Mouse (Mus musculus) G1E-ER4 (cell line): Measurements from ENCODE around the gene Arf4. TPM values are rescaled to one million over a fixed set of nuclear protein-coding genes. Genes with fewer than 3 reads are reported as not detected.
A peak's percentile ranks its signal among the peaks of the same experiment; 100 is the strongest.

Source experiments
- GATA1 ChIP-seq: IDR thresholded peaks from one replicate; pipeline ENCODE4 v1.8.0; 2012; ENCODE audit warnings: low read length, inconsistent platforms
- polyA plus RNA-seq: library from polyadenylated mRNA; stranded (reverse); fragments of >175 nt; gene quantifications from 2 replicates; pipeline ENCODE4 v1.2.3, GENCODE M21; 2012

The Arf4 gene
- polyA plus RNA-seq = 196 and 223 TPM in 2 replicates

DNA sequence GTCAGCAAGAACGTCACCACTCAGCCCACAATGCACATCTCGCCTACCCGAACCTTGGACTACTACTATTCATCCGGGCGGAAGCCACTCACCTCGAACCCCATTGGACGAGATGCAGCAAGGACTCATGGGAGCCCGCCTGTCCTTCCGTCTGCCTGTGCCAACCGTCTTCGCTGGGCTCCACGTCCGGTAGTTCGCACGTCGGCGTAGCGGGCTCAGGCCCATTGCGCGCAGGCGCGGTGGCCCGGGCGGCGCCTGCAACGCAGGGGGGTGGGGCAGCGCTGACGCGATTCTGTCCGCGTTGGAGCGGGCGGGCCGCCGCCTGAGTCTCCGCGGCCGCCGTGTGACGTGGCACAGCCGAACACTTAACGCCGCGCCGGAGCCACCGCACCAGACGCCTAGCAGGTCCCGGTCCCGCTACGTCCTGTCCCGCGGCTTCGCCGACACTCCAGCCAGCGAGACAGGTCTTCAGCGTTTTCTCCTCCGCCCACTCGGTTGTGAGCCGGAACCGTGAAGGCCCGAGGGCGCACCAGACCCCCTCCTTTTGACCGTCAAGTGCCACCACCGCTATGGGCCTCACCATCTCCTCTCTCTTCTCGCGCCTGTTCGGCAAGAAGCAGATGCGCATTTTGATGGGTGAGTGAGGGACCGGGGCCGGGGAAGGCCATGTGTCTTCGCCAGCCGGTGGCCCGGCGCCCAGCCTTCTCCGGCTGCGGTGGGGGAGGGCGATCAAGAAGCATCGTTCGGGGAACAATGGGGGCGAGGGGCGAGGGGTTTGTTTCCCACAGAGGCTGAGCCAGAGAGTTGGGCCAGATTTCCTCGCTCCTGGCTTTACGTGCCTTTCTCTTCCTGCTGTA, at the start of gene Arf4:
TSS of gene Arf4 (plus strand) at position 224 of the 857 bp plus-strand sequence.
- TF ChIP-seq GATA1 = no peak

DNA sequence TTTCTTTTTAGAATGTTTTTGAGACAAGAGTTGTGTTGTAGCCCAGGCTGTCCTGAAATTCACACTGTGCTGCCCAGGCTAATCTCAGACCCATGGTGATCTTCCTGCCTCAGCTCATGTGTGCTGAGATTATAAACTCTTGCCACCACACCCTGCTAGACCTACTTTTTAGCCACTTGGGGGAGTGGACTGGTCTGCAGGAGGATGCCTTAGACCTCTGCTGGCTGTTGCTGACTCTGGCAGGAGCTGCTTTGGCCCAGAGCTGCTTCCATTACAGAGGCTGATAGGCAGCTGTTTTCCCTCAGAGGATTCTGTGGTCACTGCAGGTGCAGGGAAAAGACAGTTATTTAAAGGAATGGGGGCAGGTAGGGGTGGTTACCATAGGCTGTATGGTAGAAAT, 46.5 kb upstream of the Arf4 start:
- no peak for TF ChIP-seq GATA1

DNA sequence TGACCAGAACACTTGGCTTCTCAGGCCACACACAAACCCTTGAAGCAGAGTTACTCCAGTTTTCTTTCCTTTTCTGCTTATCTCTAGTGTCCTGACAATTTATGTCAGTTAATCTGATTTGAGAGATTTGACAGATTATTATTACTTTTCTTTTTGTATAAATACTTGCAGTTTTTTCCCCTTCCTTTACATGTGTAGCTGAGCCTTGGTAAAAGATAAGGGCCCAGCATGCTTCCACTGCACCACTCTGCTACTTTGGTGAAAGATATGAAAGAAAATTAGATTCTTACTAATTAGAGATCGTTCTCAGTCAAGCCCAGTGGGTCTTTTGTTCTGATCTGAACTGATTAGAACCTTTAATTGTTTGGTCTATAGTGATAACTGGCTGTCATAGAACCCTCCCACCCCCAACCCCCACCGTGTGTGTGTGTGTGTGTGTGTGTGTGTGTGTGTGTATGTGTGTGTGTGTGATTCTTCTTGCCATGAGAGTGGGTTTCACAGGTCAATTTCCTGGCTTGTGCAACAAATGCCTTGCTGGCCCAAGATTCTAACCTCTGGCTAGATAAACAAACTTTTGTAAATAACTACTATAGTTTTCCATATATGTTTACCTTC, 44.5 kb upstream of the Arf4 start:
- TF ChIP-seq GATA1 = peak; percentile 39

DNA sequence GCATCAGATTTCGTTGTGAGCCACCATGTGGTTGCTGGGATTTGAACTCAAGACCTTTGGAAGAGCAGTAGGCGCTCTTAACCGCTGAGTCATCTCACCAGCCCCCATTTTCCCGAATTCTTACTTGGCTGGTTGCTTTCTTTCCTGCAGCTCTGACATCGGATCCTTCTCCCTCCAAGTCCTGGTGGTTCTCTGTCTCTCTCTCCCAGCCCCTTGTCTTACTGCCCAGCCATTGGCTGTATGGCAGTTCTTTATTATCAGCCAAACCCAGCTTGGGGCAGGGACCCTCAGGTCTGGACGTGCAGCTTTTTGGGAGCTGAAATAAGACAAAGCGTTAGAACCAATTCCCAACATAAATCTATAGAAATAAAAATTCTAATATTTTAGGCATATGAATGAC, 42.7 kb upstream of the Arf4 start:
- no peak for TF ChIP-seq GATA1

DNA sequence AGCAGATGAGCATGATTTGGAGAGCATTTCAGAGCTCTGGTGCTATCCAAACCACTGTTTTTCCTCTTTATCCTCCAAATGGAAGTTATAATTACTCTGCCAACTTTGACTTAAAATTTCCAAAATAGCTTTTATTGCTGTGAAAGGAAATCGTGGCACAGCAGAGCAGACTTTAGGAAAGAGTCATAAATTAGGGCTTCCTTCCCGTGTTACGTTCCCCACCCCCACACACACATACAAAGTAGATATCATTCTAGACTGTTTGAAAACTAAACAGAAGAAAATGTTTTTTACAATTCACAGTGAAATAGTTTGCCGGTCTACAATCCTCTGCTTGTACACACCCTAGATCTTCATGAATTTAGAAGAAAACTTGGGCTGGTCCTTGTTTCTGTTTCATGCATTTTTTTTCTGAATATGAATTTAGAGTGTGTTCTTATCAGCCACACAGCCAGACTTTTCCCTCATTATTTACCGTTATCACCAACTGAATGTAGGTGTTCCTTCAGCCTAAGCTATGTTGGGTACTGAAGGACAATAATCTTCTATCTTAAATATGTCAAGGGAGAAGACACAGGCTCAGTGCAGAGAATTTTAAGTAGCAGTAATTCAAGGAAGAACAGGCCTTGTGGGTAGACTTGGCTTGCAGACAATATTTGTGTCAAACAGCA, 42.0 kb upstream of the Arf4 start:
- no peak for TF ChIP-seq GATA1

DNA sequence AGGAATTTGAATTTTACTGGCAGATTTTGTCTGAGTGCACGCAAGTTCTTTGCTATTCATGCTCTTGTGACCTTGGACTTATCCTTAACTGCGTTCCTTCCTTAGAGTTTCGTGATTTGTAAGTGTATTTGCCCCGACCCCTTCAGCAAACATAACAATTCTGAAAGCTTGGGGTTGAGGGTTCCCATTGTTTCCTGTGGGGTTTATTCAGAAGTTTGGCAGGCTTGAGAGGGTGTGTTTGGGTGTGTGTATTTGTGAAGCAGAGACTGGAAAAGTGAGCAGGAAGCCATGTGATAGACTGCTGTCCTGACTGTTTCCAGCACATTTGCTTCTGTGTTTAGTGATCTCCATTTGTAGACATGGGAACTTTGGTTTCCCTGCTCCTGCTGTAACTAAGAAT, 32.5 kb upstream of the Arf4 start:
- TF ChIP-seq GATA1 = no peak

DNA sequence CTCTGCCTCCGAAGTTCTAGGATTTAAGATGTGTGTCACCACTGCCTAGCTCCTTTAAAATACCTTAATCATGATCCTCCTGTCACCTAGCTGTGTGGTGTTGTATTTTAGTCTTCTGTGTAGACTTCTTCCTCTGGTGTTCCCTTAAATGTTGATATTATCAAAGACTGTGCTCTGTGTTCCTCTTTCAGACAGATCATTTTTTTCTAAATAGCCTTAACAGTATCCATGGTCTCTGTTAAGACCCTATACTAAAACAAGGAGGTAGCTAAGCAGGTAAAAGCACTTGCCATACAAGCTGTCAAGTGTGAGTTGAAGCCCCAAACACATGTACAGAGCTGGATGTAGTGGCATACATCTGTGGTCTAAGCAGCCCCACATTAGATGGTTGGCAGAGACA, 28.2 kb upstream of the Arf4 start:
- TF ChIP-seq GATA1 = no peak

DNA sequence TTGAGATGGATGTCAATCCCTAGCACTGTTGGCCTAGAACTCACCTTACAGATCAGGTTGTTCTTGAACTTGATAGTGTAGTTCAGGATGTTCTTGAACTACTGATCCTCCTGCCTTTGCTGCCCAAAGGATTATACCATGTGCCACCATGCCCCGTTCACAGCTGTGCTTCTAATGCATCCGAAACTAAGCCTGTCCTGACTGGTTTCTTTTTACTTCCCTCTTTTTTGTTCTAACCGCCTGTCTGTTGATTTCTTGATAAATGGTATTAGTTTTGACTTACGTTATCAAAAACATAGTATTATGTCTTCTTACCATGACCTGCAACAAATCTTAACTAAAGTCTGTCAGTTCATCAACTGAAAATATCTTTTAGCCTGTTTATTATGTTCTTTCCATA, 27.2 kb upstream of the Arf4 start:
- TF ChIP-seq GATA1 = no peak

DNA sequence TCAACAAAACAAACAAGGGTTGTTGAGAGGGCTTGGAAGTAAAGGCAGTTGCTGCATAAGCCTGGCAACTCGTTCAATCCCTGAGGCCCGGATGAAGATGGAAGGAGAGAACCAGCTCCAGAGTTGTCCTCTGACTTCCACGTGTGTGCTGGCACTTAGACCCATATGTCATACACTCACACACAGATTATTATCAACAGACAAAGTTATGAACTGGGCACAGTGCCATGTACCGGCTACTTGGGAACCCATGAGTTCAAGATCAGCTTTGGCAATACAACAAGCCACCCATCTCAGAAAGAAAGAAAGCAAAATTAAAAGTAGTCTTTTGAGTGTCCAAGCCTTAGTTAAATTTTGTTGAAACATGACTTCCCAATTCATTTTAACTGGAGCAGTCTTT, 12.6 kb upstream of the Arf4 start:
- no peak for TF ChIP-seq GATA1

DNA sequence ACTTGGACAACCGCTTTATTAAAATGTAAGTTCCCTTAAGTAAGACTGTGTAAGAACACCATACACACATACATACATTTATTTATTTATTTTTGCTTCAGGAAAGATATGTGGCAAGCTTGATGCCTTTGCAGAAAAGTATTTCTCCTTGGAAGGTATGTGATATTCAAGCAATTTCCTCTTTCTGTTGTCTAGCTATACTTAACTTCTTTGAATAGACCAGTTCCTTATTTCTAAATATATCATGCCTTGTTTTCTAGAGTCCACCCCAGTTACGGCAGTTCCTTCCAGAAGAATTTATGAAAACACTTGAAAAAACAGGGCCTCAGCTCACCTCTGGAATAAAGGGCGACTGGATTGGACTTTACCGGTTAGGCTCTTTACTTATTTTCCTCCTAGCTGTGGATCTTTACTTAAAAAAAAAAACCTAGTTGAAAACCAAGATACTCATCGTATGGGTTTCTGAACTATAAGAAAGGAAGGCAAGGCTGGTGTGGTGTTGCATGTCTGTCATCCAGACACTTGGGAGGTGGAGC, 11.2 kb upstream of the Arf4 start:
- TF ChIP-seq GATA1 = no peak

DNA sequence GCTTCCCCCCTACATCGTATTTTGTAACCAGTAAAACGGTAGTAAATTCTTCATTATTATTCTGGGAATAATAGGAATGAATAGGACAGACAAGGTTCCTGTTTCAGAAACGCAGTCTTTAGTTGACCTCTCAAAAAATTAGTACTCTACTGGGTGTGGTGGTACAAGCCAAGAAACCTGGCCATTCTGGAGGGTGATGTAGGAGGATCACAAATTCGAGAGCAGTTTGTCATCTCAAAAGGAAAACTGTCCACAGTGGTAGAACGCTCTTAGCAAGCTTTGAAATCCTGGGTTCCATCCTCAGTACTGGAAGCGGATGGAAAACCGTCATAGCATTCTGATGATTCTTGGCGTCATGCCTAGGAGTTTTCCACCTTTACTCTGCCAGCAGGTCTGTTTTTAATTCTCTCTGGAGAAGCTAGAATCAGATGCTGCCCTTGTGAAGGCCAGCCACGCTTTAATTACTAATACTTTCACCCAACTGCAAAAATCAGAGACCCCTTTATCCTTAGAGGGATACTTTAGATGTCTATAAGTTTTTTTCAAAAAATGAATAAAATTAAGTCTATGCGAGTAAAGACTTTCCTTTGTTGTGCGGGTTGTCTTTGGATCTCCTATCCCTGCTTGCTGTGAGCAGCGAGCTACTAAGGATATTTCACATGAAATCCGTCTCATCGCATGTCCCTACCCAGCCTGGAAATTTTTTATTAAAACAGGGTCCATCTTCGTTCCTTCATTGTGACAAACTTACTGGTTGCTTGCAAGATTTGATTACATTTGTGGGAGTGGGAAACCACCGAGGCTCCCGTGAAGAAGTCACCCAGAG, 636 bp upstream of the Arf4 start:
- no peak for TF ChIP-seq GATA1

DNA sequence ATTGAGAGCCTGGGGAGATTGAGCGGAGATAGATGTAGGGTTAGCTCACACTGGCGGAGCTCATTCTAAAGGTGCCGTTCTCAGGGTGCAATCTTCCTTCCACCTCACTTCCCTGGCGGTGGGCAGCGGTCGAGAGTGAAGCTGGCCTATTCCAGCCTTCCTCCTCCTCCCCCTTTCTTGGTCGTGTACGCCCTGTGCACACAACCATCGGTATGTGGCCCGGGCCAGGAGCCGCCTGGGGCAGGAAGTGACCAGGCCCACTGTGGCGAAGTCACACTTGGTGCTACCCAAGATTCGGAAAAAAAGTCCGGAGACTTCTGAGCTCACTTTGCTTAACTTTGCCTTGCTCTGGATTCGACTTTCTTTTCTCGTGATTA, 822 bp downstream of the Arf4 start:
- no peak for TF ChIP-seq GATA1

DNA sequence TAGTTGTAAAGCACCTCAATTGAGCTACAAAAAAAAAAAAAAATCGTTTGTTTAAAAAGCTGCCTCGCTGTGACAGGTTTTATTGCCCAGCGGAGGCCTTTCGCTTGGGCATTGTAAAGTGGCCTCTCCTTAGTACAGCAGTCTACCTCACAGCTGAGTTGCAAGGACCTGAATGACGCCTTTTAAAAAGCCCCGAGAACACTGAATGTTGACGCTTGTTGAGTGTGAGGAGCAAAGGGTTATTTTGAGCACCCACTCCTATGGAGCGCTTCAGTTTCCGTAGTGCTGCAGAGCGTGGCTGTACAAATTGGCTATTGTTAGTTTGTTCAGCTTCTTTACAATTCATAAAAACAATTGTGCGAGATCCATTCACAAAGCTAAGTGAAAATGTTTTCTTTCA, 1.4 kb downstream of the Arf4 start:
- no peak for TF ChIP-seq GATA1

DNA sequence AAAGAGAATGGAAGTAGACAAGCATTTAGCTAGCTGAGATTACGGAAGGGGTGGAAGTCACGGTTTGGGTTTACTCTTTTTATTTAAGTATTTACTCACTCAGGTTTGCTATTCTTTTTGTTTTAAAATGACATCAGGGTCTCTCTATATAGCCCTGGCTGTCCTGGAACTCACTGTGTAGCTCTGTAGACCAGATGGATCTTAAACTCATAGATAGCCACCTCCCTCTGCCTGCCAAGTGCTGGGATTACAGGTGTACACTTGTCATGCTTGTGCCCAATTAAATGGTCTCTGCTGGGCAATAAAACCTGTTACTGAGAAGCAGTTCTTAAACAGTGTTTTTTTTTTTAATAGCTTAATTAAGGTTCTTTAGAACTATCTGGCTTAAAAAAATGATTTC, 2.1 kb downstream of the Arf4 start:
- TF ChIP-seq GATA1 = no peak

DNA sequence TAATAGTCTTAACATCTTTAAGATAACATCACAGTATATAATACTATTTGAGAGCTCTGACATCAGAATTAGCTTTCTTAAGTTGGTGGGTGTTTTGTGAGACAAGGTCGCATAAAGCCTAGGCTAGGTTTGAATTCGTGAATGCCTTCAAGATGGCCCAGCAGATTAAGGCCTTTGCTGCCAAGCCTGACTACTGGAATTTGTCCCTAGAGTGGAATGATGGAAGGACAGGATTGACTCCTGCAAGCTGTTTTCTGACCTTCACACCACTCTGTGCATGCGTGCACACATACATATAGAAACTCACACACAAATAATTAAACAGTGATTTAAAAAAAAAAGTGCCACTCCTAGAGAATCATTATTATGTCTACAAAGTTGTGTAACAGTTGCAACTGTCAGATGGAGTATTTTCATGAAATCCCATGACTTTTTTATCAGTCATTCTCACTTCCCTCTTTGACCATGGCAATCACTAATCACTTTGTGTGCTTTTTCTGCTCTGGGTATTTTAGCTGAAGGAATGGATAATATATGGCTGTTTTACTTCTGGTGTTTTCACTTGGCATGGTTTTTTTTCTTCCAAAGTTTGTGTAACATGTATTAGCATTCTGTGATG, 5.2 kb downstream of the Arf4 start:
- no peak for TF ChIP-seq GATA1
